ENCODE assay signal across 8 mouse cellular contexts in the genomic region with DNA sequence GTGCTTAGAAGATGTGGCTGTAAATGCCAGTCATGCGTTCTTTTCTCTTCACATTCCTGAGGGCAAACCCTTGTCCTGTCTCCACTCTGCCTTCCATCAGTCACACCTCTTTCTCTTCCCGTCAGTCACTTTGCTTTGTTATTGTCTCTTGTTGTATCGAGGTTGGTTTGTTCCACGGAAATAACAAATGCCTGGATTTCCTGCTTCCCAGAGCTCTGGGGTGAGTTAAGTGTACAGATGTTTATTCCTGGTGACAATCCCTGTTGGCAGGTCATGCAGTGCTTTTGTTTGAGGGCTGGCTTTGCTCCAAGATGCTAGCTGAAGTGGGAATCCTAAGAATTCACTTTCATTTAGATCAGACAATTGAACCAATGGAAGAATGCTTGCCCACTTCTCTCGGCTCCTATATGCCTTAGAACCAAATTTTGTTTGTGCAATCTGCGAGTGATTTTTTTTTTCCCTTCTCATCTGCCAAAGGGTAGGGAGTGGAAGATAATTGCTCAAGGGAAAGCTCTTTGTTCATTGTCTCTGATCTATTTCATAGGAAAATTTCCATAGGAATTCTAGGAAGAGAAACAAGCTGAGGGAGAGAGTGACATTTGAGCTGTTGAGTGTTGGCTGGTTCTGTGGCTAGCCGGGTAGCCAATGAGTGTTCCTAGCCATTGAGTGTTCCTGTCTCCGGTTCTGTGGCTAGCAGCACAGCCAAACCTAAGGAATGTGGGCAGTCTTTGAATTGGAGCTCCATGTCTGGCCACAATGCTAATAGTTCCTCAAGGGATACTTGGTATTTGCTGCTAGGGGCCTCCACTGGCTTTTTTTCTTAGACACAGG.
DNase-seq lines count a peak whose midpoint lies in the region; ATAC-seq and TF ChIP-seq lines count a peak whose summit lies in the region.

No protein-coding gene starts in this region.

- H3K27ac ChIP-seq in forebrain, embryonic 15.5 days (replicated peaks): 0 out of 2 replicates have a peak overlapping the region, but pooled peaks have one; percentile 9
- H3K27ac ChIP-seq in forebrain, embryonic 11.5 days (ENCODE audit: low read depth, low read length): no peak overlapping the region
- no peak overlapping the region for H3K27ac ChIP-seq in hindbrain, postnatal 0 days

- DNase-seq in forebrain, embryonic 11.5 days (ENCODE audit: low spot score): no peak
- DNase-seq in forelimb bud, embryonic 11.5 days (ENCODE audit: low read depth, low spot score): peak; percentile 32
- peak; percentile 27 for DNase-seq in hindbrain, postnatal 0 days (ENCODE audit: low spot score)
- DNase-seq in lung, postnatal 25 days (ENCODE audit: low spot score): peak; percentile 89
- no peak for DNase-seq in thymus, postnatal 10 days (ENCODE audit: low spot score in 2 of 2)
- DNase-seq in B cell, adult 2 months: no peak

- no peaks in the 10 kb centered on the region for H3K27me3 ChIP-seq in forebrain, embryonic 15.5 days
- no peaks in the 10 kb centered on the region for H3K27me3 ChIP-seq in forebrain, embryonic 11.5 days (ENCODE audit: control insufficient read depth, insufficient read depth, low read length)
- H3K27me3 ChIP-seq in hindbrain, postnatal 0 days (ENCODE audit: insufficient read depth, low read length): no peaks in the 10 kb centered on the region

- H3K9ac ChIP-seq in forebrain, embryonic 15.5 days (replicated peaks): no peak overlapping the region
- no peak overlapping the region for H3K9ac ChIP-seq in forebrain, embryonic 11.5 days (ENCODE audit: low read length)
- no peak overlapping the region for H3K9ac ChIP-seq in hindbrain, postnatal 0 days (replicated peaks; ENCODE audit: low read length)

- no peak overlapping the region for H3K4me2 ChIP-seq in forebrain, embryonic 15.5 days (replicated peaks)
- no peak overlapping the region for H3K4me2 ChIP-seq in forebrain, embryonic 11.5 days (ENCODE audit: low read depth, low read length, severe bottlenecking)
- no peak overlapping the region for H3K4me2 ChIP-seq in hindbrain, postnatal 0 days (ENCODE audit: low read depth, low read length)

- H3K36me3 ChIP-seq in forebrain, embryonic 15.5 days: no peaks in the 10 kb centered on the region
- no peaks in the 10 kb centered on the region for H3K36me3 ChIP-seq in forebrain, embryonic 11.5 days (ENCODE audit: control insufficient read depth, insufficient read depth, low read length)
- H3K36me3 ChIP-seq in hindbrain, postnatal 0 days (ENCODE audit: insufficient read depth, low read length): no peaks in the 10 kb centered on the region

- H3K9me3 ChIP-seq in forebrain, embryonic 15.5 days: no peaks in the 10 kb centered on the region
- no peaks in the 10 kb centered on the region for H3K9me3 ChIP-seq in forebrain, embryonic 11.5 days (ENCODE audit: control insufficient read depth, low read length)
- H3K9me3 ChIP-seq in hindbrain, postnatal 0 days (ENCODE audit: low read length): no peaks in the 10 kb centered on the region

- 11% methylated on average over 8 of the region's 8 CpGs for WGBS in forebrain, embryonic 15.5 days
- WGBS in forebrain, embryonic 11.5 days: 27% methylated on average over 8 of the region's 8 CpGs
- WGBS in hindbrain, postnatal 0 days: 11% methylated on average over 8 of the region's 8 CpGs

- H3K4me3 ChIP-seq in forebrain, embryonic 15.5 days: no peak overlapping the region
- H3K4me3 ChIP-seq in forebrain, embryonic 11.5 days (ENCODE audit: low read depth, low read length): no peak overlapping the region
- H3K4me3 ChIP-seq in hindbrain, postnatal 0 days (ENCODE audit: low read length): no peak overlapping the region

- no peak for TF ChIP-seq CTCF in hindbrain, postnatal 0 days (IDR thresholded peaks at IDR 0.05; ENCODE audit: low read depth)

- ATAC-seq in forebrain, embryonic 15.5 days (replicated peaks): no peak
- no peak for ATAC-seq in forebrain, embryonic 11.5 days (replicated peaks; ENCODE audit: low FRiP score)
- no peak for ATAC-seq in hindbrain, postnatal 0 days
- no peak for ATAC-seq in erythroid progenitor cell, adult 5-6 weeks (replicated peaks; ENCODE audit: low FRiP score, poor library complexity, severe bottlenecking)

- peaks cover 14% of the 10 kb centered on the region for H3K4me1 ChIP-seq in forebrain, embryonic 15.5 days
- no peaks in the 10 kb centered on the region for H3K4me1 ChIP-seq in forebrain, embryonic 11.5 days (replicated peaks; ENCODE audit: control insufficient read depth, insufficient read depth, low read length)
- H3K4me1 ChIP-seq in hindbrain, postnatal 0 days (ENCODE audit: insufficient read depth, low read length): no peaks in the 10 kb centered on the region

Comparison
In these comparisons a context has a peak if more than half of its experiments do, and no peak if none do; other contexts are left out.
1. DNase-seq: peak in forelimb bud, embryonic 11.5 days (single experiment), hindbrain, postnatal 0 days (single experiment) and lung, postnatal 25 days (single experiment); none in forebrain, embryonic 11.5 days (single experiment), thymus, postnatal 10 days (0 of 2) and B cell, adult 2 months (0 of 2).